Mouse (Mus musculus) neural tube, embryonic 15.5 days (tissue): ENCODE data around the gene Eif2b2. TPM values are rescaled to one million over a fixed set of nuclear protein-coding genes. Genes with fewer than 3 reads are reported as not detected.
A peak's percentile ranks its signal among the peaks of the same experiment; 100 is the strongest.

Source experiments
- ATAC-seq: fragments of 200-750 bp; cut with Nextera tagmentation; 2 replicates; pipeline ENCODE4 v1.8.0; 2017; ENCODE audit warnings: mild to moderate bottlenecking, moderate TSS enrichment, moderate library complexity; ENCODE audit not compliant: low FRiP score
- H3K27ac ChIP-seq: fragments of 300-500 bp; sonication (generic); replicated peaks from 2 replicates; pipeline ENCODE4 v1.5.1; 2015; ENCODE audit warnings: mild to moderate bottlenecking, inconsistent platforms
- H3K27me3 ChIP-seq: fragments of 300-500 bp; sonication (generic); replicated peaks from 2 replicates; pipeline ENCODE4 v1.6.1; 2015; ENCODE audit warnings: inconsistent platforms
- H3K36me3 ChIP-seq: fragments of 300-500 bp; sonication (generic); 2 replicates; pipeline ENCODE4 v1.6.1; 2015; ENCODE audit warnings: inconsistent platforms
- H3K4me1 ChIP-seq: fragments of 300-500 bp; sonication (generic); 2 replicates; pipeline ENCODE4 v1.6.1; 2015; ENCODE audit warnings: inconsistent platforms
- H3K4me2 ChIP-seq: fragments of 300-500 bp; sonication (generic); 2 replicates; pipeline ENCODE4 v1.6.1; 2015; ENCODE audit warnings: inconsistent platforms, mild to moderate bottlenecking, moderate library complexity
- H3K4me3 ChIP-seq: fragments of 300-500 bp; sonication (generic); replicated peaks from 2 replicates; pipeline ENCODE4 v1.5.1; 2015; ENCODE audit warnings: mild to moderate bottlenecking, inconsistent platforms
- H3K9ac ChIP-seq: fragments of 300-500 bp; sonication (generic); replicated peaks from 2 replicates; pipeline ENCODE4 v1.6.1; 2015; ENCODE audit warnings: mild to moderate bottlenecking, inconsistent platforms
- H3K9me3 ChIP-seq: fragments of 300-500 bp; sonication (generic); replicated peaks from 2 replicates; pipeline ENCODE4 v1.6.1; 2016; ENCODE audit warnings: inconsistent platforms
- WGBS: fragments of 180-500 bp; shearing (Covaris S2); methylation state at CpG from one replicate; pipeline ENCODE4 v1.1.7; 2015; ENCODE audit warnings: mixed read lengths; 5-methylcytosine and 5-hydroxymethylcytosine counted together
- polyA plus RNA-seq: library from polyadenylated mRNA; unstranded; fragments of >200 nt; fragmentation: Nextera tagmentation; extraction: Ambion mirVana; gene quantifications from 2 replicates; pipeline ENCODE4 v1.2.1, GENCODE M21; 2015

Gene Eif2b2
- polyA plus RNA-seq, 1 experiment from 2014 or later = 74.5 TPM

DNA sequence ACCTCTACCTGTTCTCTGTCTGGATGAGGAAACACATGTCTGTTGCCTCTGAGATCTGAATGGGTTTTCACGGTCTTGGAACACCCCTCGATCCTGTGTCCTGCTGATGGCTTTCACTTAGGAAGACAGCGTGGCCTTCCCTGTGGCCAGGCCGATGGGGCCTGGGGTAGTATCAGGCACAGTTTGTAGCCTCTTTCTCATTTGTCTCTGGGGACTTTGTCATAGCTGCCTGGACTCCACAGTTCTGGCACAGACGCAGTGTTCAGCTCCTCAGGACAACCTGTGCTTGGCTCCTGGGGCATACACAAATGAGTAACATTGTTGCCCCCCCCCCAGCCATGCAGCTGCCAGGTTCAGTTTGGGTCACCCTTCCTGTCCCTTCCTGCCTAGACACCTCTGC lies 24.2 kb upstream of the Eif2b2 start:
- Histone ChIP-seq H3K27ac (peak overlapping the region; percentile 23; the same call in 1 of the 2 replicates), H3K27me3 (no peaks in the 10 kb centered on the region), H3K9ac (no peak overlapping the region), H3K4me2 (no peak overlapping the region), H3K4me1 (peaks cover 22% of the 10 kb centered on the region), H3K36me3 (no peaks in the 10 kb centered on the region), H3K9me3 (no peaks in the 10 kb centered on the region), H3K4me3 (no peak overlapping the region)
- no peak for ATAC-seq
- 78% methylated on average over 5 of the region's 5 CpGs for WGBS

DNA sequence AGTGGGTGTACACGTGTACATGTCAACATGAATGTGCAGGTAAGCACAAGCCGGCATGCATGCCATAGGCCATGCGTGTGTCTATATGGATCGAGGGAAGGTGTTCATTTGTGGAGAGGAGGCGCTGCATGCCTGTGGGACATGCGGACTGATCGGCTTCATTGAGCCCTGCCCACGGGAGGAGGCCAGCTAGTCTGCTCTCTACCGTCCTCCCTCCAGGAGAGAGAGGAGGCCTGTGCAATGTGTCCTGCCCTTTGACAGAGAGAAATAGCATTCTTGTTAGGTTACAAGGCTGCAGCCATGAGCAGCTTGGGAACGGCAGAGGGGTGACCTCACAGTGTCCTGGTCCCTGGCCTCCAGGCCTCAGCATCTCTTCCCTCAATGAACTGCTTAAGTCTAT lies 23.1 kb upstream of the Eif2b2 start:
- H3K4me2 ChIP-seq = no peak overlapping the region
- H3K27ac ChIP-seq = no peak overlapping the region
- H3K4me1 ChIP-seq = peaks cover 30% of the 10 kb centered on the region
- H3K9me3 ChIP-seq = no peaks in the 10 kb centered on the region
- H3K4me3 ChIP-seq = no peak overlapping the region
- H3K9ac ChIP-seq = no peak overlapping the region
- H3K27me3 ChIP-seq = no peaks in the 10 kb centered on the region
- H3K36me3 ChIP-seq = no peaks in the 10 kb centered on the region
- ATAC-seq = no peak
- 91% methylated on average over 10 of the region's 10 CpGs for WGBS

DNA sequence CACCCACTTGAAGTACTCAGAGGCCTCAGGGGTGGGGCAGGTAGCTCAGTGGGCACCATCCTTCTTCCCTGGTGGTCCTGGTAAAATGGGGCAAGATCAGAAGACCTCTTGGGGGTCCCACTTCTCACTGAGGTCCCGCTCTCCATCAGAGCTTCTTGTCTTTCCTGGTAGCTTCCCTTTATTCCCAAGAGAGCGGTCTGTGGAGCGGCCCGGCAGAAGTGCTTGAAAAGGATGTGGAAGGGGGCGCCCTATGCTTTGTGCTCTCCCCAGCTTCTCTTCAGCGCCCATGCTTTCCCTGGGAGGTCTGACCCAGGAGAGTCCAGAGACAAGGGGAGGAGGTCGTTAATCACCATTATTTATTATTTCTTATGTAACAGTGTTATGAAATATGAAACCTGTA lies 21.9 kb upstream of the Eif2b2 start:
- Histone ChIP-seq H3K4me1 (peaks cover 37% of the 10 kb centered on the region), H3K9me3 (no peaks in the 10 kb centered on the region), H3K27me3 (no peaks in the 10 kb centered on the region), H3K4me3 (no peak overlapping the region), H3K36me3 (no peaks in the 10 kb centered on the region), H3K9ac (no peak overlapping the region), H3K27ac (no peak overlapping the region), H3K4me2 (no peak overlapping the region)
- ATAC-seq = no peak
- 81% methylated on average over 7 of the region's 7 CpGs for WGBS

DNA sequence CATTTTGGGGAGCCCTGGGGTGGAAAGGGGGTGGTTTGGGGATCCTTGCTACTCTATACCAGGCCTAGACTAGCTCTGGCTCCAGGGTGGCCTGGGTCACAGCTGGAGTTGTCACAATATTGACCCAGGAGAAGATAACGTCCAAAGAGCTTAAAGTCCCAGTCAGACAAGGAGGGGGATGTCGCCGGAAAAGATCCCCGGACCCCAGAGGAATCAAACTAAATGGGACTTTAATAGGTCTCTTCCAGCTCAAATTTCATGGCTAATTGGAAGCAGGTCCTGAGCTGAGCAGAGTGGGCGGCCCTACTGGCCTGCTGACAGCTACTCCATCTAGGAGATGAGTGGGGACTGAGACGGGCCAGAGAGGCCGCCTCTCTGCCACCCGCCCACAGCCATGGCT lies 21.3 kb upstream of the Eif2b2 start:
- H3K27me3 ChIP-seq = no peaks in the 10 kb centered on the region
- ATAC-seq = no peak
- H3K27ac ChIP-seq = no peak overlapping the region
- H3K36me3 ChIP-seq = no peaks in the 10 kb centered on the region
- H3K9ac ChIP-seq = no peak overlapping the region
- H3K9me3 ChIP-seq = no peaks in the 10 kb centered on the region
- 42% methylated on average over 8 of the region's 8 CpGs for WGBS
- H3K4me1 ChIP-seq = peaks cover 32% of the 10 kb centered on the region
- H3K4me3 ChIP-seq = no peak overlapping the region
- H3K4me2 ChIP-seq = no peak overlapping the region

DNA sequence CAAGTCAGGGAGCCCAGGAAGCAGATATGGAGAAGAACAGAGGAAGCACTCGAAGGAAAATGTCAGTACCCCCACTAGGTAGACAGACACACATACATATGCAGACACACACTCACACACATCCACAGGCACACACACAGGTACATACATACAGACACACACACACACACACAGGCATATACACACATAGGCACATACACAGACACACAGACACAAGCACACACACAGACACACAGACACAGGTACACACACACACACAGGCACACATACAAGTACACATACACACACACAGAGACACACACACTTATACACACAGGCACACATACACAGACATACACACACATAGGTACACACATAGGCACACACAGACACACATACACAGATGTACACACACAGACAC lies 19.3 kb upstream of the Eif2b2 start:
- H3K4me1 ChIP-seq = peaks cover 17% of the 10 kb centered on the region
- ATAC-seq = no peak
- 79% methylated on average over 1 of the region's 1 CpGs for WGBS
- H3K27ac ChIP-seq = no peak overlapping the region
- H3K4me3 ChIP-seq = no peak overlapping the region
- H3K9me3 ChIP-seq = no peaks in the 10 kb centered on the region
- H3K27me3 ChIP-seq = no peaks in the 10 kb centered on the region
- no peak overlapping the region for H3K9ac ChIP-seq
- no peak overlapping the region for H3K4me2 ChIP-seq
- H3K36me3 ChIP-seq = no peaks in the 10 kb centered on the region

DNA sequence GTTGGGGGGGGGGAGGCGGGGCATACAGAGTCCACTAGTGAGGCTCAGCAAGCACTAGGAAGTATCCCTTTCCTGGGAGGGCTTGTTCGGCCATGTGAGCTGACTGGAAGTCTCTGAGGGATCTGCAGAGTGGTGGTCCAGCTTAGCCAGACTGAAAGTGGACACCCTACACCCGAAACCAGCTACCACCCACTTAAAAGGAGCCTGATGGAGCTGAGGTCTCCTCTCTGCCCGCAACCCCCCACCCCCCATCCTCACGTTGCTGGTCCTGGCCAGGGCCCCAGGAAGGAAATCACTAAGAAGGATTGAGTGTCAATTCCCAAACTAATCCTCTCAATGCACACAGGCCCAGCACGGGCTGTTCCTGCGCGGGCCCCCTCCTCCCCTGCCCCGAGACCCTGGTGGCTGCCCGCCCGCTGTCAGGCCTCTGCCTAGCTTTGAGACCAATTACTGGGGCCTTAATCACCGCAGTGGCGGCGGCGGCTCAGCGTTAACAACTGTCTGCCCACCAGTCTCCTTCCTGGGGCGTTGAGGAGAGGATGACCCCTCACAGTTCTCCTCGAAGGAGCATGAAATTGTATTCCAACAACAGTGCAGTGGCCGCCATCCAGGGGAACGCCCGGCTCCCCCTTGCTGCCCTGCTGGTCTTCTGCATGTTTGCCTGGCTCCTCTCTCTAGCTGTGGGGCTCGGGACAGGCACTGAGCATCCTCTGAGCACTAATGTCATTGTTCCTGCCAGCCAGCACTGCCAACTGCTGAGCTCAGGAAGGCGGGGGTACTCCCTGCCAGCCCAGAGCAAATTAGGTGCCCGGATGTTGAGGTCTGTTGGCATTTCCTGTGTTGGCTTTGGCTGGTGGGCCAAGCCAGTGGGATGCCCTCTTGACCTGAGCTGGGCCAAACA lies 18.1 kb upstream of the Eif2b2 start:
- Histone ChIP-seq H3K36me3 (no peaks in the 10 kb centered on the region), H3K27me3 (no peaks in the 10 kb centered on the region), H3K9me3 (no peaks in the 10 kb centered on the region), H3K27ac (peak overlapping the region; percentile 60), H3K4me2 (peak overlapping the region; percentile 11; the same call in 1 of the 2 replicates), H3K9ac (no peak overlapping the region), H3K4me3 (no peak overlapping the region), H3K4me1 (peaks cover 15% of the 10 kb centered on the region)
- peak; percentile 68; the same call in 1 of the 2 replicates for ATAC-seq
- 26% methylated on average over 24 of the region's 24 CpGs for WGBS

DNA sequence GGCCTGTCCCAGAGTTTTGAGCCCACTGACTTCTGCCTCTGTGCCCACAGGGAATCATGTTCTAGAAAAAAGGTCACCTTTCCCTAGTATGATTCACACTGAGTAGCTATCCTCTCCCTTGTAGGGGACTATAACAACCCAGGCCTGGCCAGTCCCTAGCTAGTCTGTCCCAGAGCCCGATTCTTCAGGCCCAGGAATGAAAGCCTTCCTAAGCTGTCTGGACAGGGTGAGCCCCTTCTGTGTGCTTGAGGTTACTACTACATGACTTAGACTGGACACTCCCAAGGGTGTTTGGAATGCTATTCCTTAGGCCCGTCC lies 17.5 kb upstream of the Eif2b2 start:
- no peak overlapping the region for H3K9ac ChIP-seq
- ATAC-seq = no peak
- H3K4me2 ChIP-seq = no peak overlapping the region
- no peaks in the 10 kb centered on the region for H3K36me3 ChIP-seq
- H3K9me3 ChIP-seq = no peaks in the 10 kb centered on the region
- no peaks in the 10 kb centered on the region for H3K27me3 ChIP-seq
- H3K27ac ChIP-seq = peak overlapping the region; percentile 60; the same call in 1 of the 2 replicates
- no peak overlapping the region for H3K4me3 ChIP-seq
- H3K4me1 ChIP-seq = peaks cover 15% of the 10 kb centered on the region
- 83% methylated on average over 2 of the region's 2 CpGs for WGBS

DNA sequence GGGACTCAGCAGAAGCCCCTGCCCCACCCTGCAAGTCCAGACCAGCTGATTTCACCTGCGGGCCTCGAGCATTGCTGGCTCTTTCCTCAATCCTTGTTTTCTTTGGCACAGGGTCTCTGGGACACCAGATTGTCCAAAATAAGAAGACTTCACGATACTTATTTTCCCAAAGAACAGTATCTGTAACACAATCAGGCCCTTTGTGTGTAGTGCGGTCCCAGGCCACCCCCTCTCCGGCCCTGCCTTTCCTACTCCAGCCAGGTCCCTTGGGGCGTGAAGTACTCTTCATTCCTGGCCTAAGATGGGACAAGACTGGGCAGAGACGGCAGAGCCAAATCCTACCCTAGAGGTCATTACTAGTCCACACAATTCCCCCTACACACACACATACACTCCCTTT lies 17.1 kb upstream of the Eif2b2 start:
- no peak overlapping the region for H3K4me2 ChIP-seq
- ATAC-seq = no peak
- no peak overlapping the region for H3K27ac ChIP-seq
- no peaks in the 10 kb centered on the region for H3K27me3 ChIP-seq
- no peaks in the 10 kb centered on the region for H3K36me3 ChIP-seq
- H3K9ac ChIP-seq = no peak overlapping the region
- no peak overlapping the region for H3K4me3 ChIP-seq
- 87% methylated on average over 7 of the region's 7 CpGs for WGBS
- no peaks in the 10 kb centered on the region for H3K9me3 ChIP-seq
- peaks cover 15% of the 10 kb centered on the region for H3K4me1 ChIP-seq

DNA sequence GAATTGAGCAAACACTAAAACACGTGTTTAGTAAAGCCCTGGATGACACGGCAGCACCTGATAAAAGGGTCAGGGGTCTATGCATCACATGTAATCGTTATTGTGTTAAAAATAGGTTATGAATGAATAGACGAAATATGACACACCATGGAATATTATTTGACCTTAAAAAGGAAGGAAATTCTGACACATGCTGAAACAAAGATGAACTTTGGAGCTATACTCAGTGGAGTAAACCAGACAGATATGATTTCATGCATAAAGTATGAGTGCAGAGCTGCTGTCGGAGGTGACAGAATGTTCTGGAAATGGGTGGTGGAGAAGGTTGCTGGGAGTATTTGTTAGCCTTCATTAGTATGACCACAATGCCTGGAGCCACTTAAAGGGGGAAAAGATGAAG lies 15.6 kb upstream of the Eif2b2 start:
- ATAC-seq = no peak
- no peak overlapping the region for H3K9ac ChIP-seq
- peaks cover 15% of the 10 kb centered on the region for H3K4me1 ChIP-seq
- H3K4me2 ChIP-seq = no peak overlapping the region
- no peak overlapping the region for H3K4me3 ChIP-seq
- H3K36me3 ChIP-seq = no peaks in the 10 kb centered on the region
- H3K27me3 ChIP-seq = no peaks in the 10 kb centered on the region
- 82% methylated on average over 5 of the region's 5 CpGs for WGBS
- no peaks in the 10 kb centered on the region for H3K9me3 ChIP-seq
- H3K27ac ChIP-seq = no peak overlapping the region

DNA sequence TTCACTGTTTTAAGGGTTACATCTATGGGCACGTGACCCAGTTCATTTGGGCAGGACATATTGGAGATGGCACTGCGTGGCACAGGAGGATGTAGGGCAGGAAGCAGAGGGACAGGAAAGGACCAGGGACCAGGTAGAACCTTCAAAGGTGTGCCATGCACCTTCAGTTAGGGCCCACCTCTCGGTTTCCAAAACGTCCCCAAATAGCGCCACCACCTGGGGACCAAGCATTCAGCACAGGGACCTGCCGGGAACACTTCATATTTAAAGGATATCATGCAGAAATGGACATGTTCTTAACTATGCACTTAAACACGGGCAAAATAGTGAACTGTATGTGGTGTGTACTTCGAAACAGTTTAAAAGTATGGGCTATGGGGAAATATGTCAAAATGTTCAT lies 15.2 kb upstream of the Eif2b2 start:
- WGBS = 57% methylated on average over 8 of the region's 8 CpGs
- no peak for ATAC-seq

DNA sequence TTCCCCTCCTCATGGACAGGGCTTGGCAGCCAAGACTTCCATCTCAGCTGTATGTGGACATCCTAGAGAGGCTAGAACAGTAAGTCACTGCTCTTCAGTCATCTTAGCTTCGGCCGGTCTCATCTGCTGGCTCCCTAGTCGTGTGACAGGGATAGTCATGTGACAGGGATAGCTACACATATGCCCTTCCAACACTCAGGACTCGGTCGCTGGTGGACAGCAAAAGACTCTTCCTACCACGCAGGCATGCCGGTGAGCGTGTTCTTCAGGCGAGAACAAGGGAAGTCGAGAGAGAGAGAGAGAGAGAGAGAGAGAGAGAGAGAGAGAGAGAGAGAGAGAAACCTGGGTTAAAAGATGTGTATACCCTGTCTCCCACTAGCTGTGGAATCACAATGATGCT lies 13.9 kb upstream of the Eif2b2 start:
- ATAC-seq = no peak
- Histone ChIP-seq H3K9me3 (no peaks in the 10 kb centered on the region), H3K4me2 (no peak overlapping the region), H3K9ac (no peak overlapping the region), H3K4me3 (no peak overlapping the region), H3K36me3 (no peaks in the 10 kb centered on the region), H3K27ac (no peak overlapping the region), H3K4me1 (peaks cover 15% of the 10 kb centered on the region), H3K27me3 (no peaks in the 10 kb centered on the region)
- 89% methylated on average over 10 of the region's 10 CpGs for WGBS

More for the DNA sequence above, 15.2 kb upstream of the Eif2b2 start:
- Histone ChIP-seq H3K9me3 (no peaks in the 10 kb centered on the region), H3K4me1 (peaks cover 15% of the 10 kb centered on the region), H3K36me3 (no peaks in the 10 kb centered on the region), H3K9ac (no peak overlapping the region), H3K4me2 (no peak overlapping the region), H3K27me3 (no peaks in the 10 kb centered on the region), H3K4me3 (no peak overlapping the region), H3K27ac (no peak overlapping the region)

DNA sequence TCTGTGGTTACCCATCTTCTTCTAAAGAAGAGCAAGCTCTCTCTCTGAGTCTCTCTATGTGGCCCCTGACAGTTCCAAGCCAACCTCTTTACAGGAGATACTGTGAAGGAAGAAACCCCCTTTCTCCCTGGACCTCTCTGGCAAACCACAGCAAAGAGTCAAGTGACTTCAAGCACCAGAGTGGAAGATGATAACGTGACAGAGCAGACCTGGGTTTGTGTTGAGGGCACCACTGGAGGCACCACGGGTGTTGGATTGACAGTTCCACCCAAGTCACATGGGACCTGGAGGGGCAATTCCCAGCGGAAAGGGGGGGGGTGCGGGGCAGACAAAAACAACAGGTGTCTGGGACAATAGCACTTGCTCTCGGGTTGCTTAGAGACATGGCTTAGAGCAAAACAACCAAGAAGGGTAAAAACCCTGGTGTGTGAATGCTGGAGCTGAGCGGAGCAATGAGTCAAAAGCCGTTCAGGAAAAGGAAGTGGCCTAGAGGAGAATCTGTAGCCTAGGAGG lies 10.5 kb upstream of the Eif2b2 start:
- WGBS = 28% methylated on average over 7 of the region's 7 CpGs
- Histone ChIP-seq H3K4me3 (no peak overlapping the region), H3K36me3 (no peaks in the 10 kb centered on the region), H3K9ac (no peak overlapping the region), H3K9me3 (no peaks in the 10 kb centered on the region), H3K27me3 (no peaks in the 10 kb centered on the region), H3K27ac (no peak overlapping the region), H3K4me1 (no peaks in the 10 kb centered on the region), H3K4me2 (no peak overlapping the region)
- no peak for ATAC-seq
